Mouse (Mus musculus) liver, adult 2 months (tissue): ENCODE measurements around the gene Stat5a.

Experiments
- CTCF ChIP-seq: fragments of 200-500 bp; IDR thresholded peaks from 2 replicates; pipeline ENCODE4 v1.5.1; 2011; ENCODE audit warnings: low read depth, low read length, control low read depth
- POLR2A ChIP-seq: fragments of 200-500 bp; IDR thresholded peaks from 2 replicates; pipeline ENCODE4 v1.6.1; 2011; ENCODE audit warnings: low read length, control low read depth; ENCODE audit not compliant: insufficient read depth; ENCODE audit errors: extremely low read depth

DNA sequence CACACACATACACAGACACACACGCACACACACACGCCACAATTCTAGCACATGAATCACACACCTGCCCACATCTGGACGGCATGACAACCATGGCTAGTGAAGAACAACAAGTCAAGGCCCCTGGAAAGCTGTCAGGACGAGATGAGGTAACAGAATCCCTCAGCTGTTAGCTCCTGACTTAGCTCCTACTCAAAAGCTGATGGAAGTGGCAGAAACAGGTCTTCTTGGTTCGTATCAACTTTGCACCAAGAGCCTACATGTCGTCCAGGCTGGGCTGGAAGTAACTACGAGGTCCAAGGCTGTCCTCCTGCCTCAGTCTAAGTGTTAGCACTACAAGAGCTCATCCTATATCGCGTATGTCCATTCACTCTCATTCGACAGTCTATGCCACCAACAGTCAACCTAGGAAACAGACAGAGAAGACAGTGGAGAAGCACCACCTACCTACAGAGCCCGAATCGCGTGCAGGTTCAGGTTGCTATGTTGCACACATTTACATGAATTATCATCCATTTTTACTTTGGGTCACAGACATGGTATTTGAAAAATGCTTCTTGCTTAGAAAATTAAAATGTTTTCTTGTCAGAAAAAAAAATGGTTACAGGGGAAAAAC lies 37.4 kb upstream of the Stat5a start:
- TF ChIP-seq POLR2A = no peak
- no peak for TF ChIP-seq CTCF
